Mouse (Mus musculus) lung, embryonic 16.5 days (tissue): ENCODE measurements around the gene Cep162. TPM values are rescaled to one million over a fixed set of nuclear protein-coding genes. Genes with fewer than 3 reads are reported as not detected.

Source experiments
- ATAC-seq: fragments of 200-750 bp; cut with Nextera tagmentation; 2 replicates; pipeline ENCODE4 v1.8.0; 2017; ENCODE audit warnings: low read depth, mild to moderate bottlenecking, moderate library complexity
- H3K27ac ChIP-seq: fragments of 300-500 bp; sonication (generic); 2 replicates; pipeline ENCODE4 v1.5.1; 2014; ENCODE audit warnings: mild to moderate bottlenecking, control low read depth, low read length
- H3K27me3 ChIP-seq: fragments of 300-500 bp; sonication (generic); 2 replicates; pipeline ENCODE4 v1.6.1; 2014; ENCODE audit warnings: low read depth, low read length, mixed read lengths; ENCODE audit not compliant: control insufficient read depth, insufficient read depth
- H3K36me3 ChIP-seq: fragments of 300-500 bp; sonication (generic); 2 replicates; pipeline ENCODE4 v1.6.1; 2014; ENCODE audit warnings: low read length; ENCODE audit not compliant: control insufficient read depth, insufficient read depth
- H3K4me1 ChIP-seq: fragments of 300-500 bp; sonication (generic); replicated peaks from 2 replicates; pipeline ENCODE4 v1.6.1; 2014; ENCODE audit warnings: low read length, mixed read lengths; ENCODE audit not compliant: control insufficient read depth, insufficient read depth
- H3K4me2 ChIP-seq: fragments of 300-500 bp; sonication (generic); 2 replicates; pipeline ENCODE4 v1.6.1; 2014; ENCODE audit warnings: low read depth, low read length, control low read depth
- H3K4me3 ChIP-seq: fragments of 300-500 bp; sonication (generic); 2 replicates; pipeline ENCODE4 v1.5.1; 2014; ENCODE audit warnings: mild to moderate bottlenecking, low read length, control low read depth
- H3K9ac ChIP-seq: fragments of 300-500 bp; sonication (generic); 2 replicates; pipeline ENCODE4 v1.6.1; 2014; ENCODE audit warnings: low read length, control low read depth
- H3K9me3 ChIP-seq: fragments of 300-500 bp; sonication (generic); 2 replicates; pipeline ENCODE4 v1.6.1; 2016; ENCODE audit warnings: low read length; ENCODE audit not compliant: control insufficient read depth
- WGBS: fragments of 180-500 bp; shearing (Covaris S2); extraction: QIAGEN DNeasy Blood & Tissue Kit; methylation state at CpG from one replicate; pipeline ENCODE4 v1.1.7; 2014; 5-methylcytosine and 5-hydroxymethylcytosine counted together
- polyA plus RNA-seq: library from polyadenylated mRNA; unstranded; fragments of >200 nt; fragmentation: Nextera tagmentation; extraction: Ambion mirVana; gene quantifications from 2 replicates; pipeline ENCODE4 v1.2.1, GENCODE M21; 2015

Gene Cep162
- polyA plus RNA-seq, 1 experiment from 2014 or later, result 6.8 TPM

DNA sequence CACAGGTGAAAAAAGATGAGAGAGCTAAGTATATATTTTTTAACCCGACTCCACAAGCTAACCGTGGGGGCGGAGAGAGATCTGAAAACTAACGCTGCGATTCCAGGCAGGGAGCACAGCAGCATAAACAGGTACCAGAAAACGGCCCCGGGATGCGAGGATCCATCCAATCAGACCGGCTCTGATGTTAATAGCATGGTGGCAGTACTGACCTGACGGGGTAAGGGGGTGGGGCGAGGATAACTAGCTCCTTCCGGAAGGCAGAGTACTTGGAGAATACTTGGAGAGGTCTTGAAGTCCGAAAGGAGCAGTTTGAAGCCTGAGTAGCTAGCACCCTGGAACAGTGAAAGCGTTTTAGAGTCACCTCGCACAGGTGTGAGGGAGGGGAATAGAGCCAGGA is 110.2 kb downstream of the Cep162 start:
- Histone ChIP-seq H3K36me3 (no peaks in the 10 kb centered on the region), H3K9me3 (no peaks in the 10 kb centered on the region)
- peak; percentile 61 for ATAC-seq

DNA sequence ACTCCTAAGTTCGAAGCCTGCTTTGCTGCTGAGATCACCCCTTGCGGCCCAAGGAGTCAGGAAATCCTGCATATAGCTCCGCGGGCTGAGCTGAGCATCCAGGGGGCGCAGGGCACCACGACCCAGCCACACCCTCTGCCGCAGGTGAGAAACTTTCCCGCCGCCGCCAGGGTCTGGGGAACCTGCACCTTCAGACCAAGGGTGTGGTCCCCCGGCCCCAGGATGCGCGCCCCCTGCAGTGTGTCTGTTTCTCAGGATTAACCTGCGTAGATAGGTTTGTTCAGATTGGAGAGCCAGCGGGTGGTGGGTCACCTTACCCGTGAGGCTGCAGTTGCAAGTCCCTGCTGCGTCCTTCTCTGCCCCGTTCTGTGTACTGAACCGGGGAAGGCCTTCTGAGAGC is 110.8 kb downstream of the Cep162 start:
- Histone ChIP-seq H3K27ac (no peak overlapping the region), H3K9ac (peak overlapping the region; percentile 39), H3K36me3 (no peaks in the 10 kb centered on the region), H3K4me1 (peaks cover 7% of the 10 kb centered on the region; the same call in 1 of the 2 replicates), H3K27me3 (peaks cover 27% of the 10 kb centered on the region), H3K9me3 (no peaks in the 10 kb centered on the region), H3K4me3 (peak overlapping the region; percentile 43), H3K4me2 (peak overlapping the region; percentile 65)
- ATAC-seq, result peak; percentile 44; the same call in 1 of the 2 replicates
- 1% methylated on average over 19 of the region's 19 CpGs for WGBS

More for the DNA sequence above, 110.2 kb downstream of the Cep162 start:
- H3K4me3 ChIP-seq, result peak overlapping the region; percentile 43; the same call in 1 of the 2 replicates
- H3K27ac ChIP-seq, result no peak overlapping the region
- no peak overlapping the region for H3K9ac ChIP-seq
- 4% methylated on average over 15 of the region's 15 CpGs for WGBS
- peaks cover 7% of the 10 kb centered on the region; the same call in 1 of the 2 replicates for H3K4me1 ChIP-seq
- H3K27me3 ChIP-seq, result peaks cover 27% of the 10 kb centered on the region
- peak overlapping the region; percentile 65 for H3K4me2 ChIP-seq

DNA sequence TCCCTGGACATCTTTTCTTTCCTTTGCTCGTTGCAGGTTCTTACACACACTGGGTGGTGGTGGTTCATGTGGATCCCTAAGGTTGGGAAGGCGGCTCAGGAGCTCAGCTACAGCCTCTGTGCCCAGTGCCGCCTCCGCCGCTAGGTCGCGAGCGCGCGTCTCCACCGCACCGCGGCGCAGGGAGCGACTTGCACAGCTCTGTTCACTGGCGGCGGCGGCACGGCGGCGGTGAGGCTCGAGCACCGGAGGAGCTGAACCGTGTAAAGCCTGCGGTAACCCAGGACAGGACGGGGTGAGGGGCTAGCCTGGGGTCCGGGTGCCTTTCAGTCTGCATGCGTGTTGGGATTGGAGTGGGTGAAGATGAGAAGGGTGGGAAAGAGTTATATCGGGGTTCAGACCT is 111.2 kb downstream of the Cep162 start, which contains the start of gene Mrap2:
Mrap2 (plus strand) TSS at position 201 of the 400 bp plus-strand sequence.
- under 1% methylated on average over 28 of the region's 29 CpGs for WGBS
- H3K4me1 ChIP-seq, result peaks cover 7% of the 10 kb centered on the region; the same call in 1 of the 2 replicates
- no peaks in the 10 kb centered on the region for H3K9me3 ChIP-seq
- no peak within 1 kb of the TSS for H3K27ac ChIP-seq
- H3K4me3 ChIP-seq, result peak within 1 kb of the TSS; percentile 43
- H3K9ac ChIP-seq, result peak within 1 kb of the TSS; percentile 39
- H3K27me3 ChIP-seq, result peaks cover 27% of the 10 kb centered on the region
- peak within 1 kb of the TSS; percentile 65 for H3K4me2 ChIP-seq
- no peaks in the 10 kb centered on the region for H3K36me3 ChIP-seq
- ATAC-seq, result peak; percentile 81

DNA sequence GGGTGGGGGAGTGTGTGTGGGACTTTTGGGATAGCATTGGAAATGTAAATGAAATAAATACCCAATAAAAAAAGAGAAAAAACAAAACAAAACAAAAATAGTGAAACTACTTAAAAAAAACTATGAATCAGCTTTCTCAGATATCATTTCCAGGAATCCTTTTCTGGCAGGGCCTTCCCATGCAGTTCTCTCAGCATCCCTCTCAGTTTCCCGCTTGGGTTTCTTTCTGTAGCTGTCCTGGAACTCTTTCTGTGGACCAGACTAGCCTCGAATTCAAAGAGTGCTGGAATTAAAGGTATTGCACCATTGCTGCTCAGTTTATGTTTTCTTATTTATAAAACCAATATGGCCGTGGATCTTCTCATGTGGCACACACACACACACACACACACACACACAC is 112.3 kb downstream of the Cep162 start:
- Histone ChIP-seq H3K4me1 (peaks cover 7% of the 10 kb centered on the region; the same call in 1 of the 2 replicates), H3K27me3 (peaks cover 27% of the 10 kb centered on the region), H3K36me3 (no peaks in the 10 kb centered on the region), H3K9ac (no peak overlapping the region), H3K27ac (no peak overlapping the region), H3K4me2 (no peak overlapping the region), H3K9me3 (no peaks in the 10 kb centered on the region), H3K4me3 (no peak overlapping the region)
- no peak for ATAC-seq
- WGBS, result 81% methylated on average over 3 of the region's 3 CpGs

Other genes with a start within 250 kb of the Cep162 start
- not detected in 2 replicates for gene Ripply2, start 240.0 kb downstream of the Cep162 start, polyA plus RNA-seq
- gene Cyb5r4, start 233.5 kb downstream of the Cep162 start, polyA plus RNA-seq, result 51.8 and 53.2 TPM in 2 replicates
- gene Mrap2, start 111.2 kb downstream of the Cep162 start, polyA plus RNA-seq, result 0.18 and 0.20 TPM in 2 replicates